Mouse (Mus musculus): ENCODE results near the gene Fgd4. TPM values are rescaled to one million over a fixed set of nuclear protein-coding genes. Genes with fewer than 3 reads are reported as not detected.
A peak's percentile ranks its signal among the peaks of the same experiment; 100 is the strongest.

Fgd4 gene
- polyA plus RNA-seq, 1 experiment from 2014 or later: 6.9 TPM

GRCm38 (mm10) chr16:16584409-16585032, 15.8 kb downstream of the Fgd4 start:
- Histone ChIP-seq H3K4me3 (ENCODE audit: low read depth, low read length) (no peak overlapping the region), H3K4me1 (replicated peaks; ENCODE audit: control insufficient read depth, insufficient read depth, low read length) (no peaks in the 10 kb centered on the region), H3K36me3 (ENCODE audit: control insufficient read depth, insufficient read depth) (no peaks in the 10 kb centered on the region), H3K27ac (ENCODE audit: low read depth, low read length) (no peak overlapping the region), H3K9me3 (ENCODE audit: control insufficient read depth) (no peaks in the 10 kb centered on the region), H3K27me3 (replicated peaks; ENCODE audit: control insufficient read depth, insufficient read depth, low read length) (no peaks in the 10 kb centered on the region), H3K9ac (ENCODE audit: low read depth, low read length) (no peak overlapping the region), H3K4me2 (replicated peaks; ENCODE audit: low read depth) (no peak overlapping the region)
- ATAC-seq: peak; percentile 38; the same call in 1 of the 2 replicates
- WGBS: 68% methylated on average over 4 of the region's 4 CpGs
- TF ChIP-seq CTCF (IDR thresholded peaks at IDR 0.05; ENCODE audit: low read depth): peak; percentile 94

- H3K9me3 ChIP-seq (ENCODE audit: control insufficient read depth): no peaks in the 10 kb centered on the region
- H3K36me3 ChIP-seq (ENCODE audit: control insufficient read depth, insufficient read depth): no peaks in the 10 kb centered on the region
- H3K4me3 ChIP-seq (ENCODE audit: low read depth, low read length): no peak overlapping the region
- H3K27ac ChIP-seq (ENCODE audit: low read depth, low read length): no peak overlapping the region
- H3K4me1 ChIP-seq (replicated peaks; ENCODE audit: control insufficient read depth, insufficient read depth, low read length): no peaks in the 10 kb centered on the region
- no peak for ATAC-seq
- H3K9ac ChIP-seq (ENCODE audit: low read depth, low read length): no peak overlapping the region
- no peaks in the 10 kb centered on the region for H3K27me3 ChIP-seq (replicated peaks; ENCODE audit: control insufficient read depth, insufficient read depth, low read length)
- H3K4me2 ChIP-seq (replicated peaks; ENCODE audit: low read depth): no peak overlapping the region
- no peak for TF ChIP-seq CTCF (IDR thresholded peaks at IDR 0.05; ENCODE audit: low read depth)
Measured at GRCm38 (mm10) chr16:16576556-16576955, 23.8 kb downstream of the Fgd4 start.

DNA sequence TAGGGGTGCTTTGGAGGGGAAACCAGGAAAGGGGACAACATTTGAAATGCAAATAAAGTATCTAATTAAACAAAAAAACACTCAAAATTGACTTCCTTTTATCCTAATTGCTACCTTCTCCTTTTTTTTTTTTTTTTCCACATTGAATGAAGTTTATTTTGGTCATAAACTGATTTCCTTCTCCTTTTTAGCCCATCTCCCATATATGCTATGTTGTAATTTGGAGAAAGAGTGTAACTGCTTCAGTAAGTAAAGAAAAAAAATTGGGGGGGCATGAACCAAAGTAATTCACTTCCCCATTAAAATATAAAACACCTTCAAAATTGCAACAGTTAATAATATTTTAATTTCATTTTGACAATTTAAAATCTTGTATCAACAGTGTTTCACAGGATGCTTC, 25.8 kb downstream of the Fgd4 start:
- no peak for ATAC-seq
- TF ChIP-seq CTCF (IDR thresholded peaks at IDR 0.05; ENCODE audit: low read depth): no peak
- H3K27me3 ChIP-seq (replicated peaks; ENCODE audit: control insufficient read depth, insufficient read depth, low read length): no peaks in the 10 kb centered on the region
- H3K36me3 ChIP-seq (ENCODE audit: control insufficient read depth, insufficient read depth): no peaks in the 10 kb centered on the region
- H3K9me3 ChIP-seq (ENCODE audit: control insufficient read depth): no peaks in the 10 kb centered on the region
- H3K27ac ChIP-seq (ENCODE audit: low read depth, low read length): no peak overlapping the region
- H3K9ac ChIP-seq (ENCODE audit: low read depth, low read length): no peak overlapping the region
- H3K4me2 ChIP-seq (replicated peaks; ENCODE audit: low read depth): no peak overlapping the region
- H3K4me1 ChIP-seq (replicated peaks; ENCODE audit: control insufficient read depth, insufficient read depth, low read length): no peaks in the 10 kb centered on the region
- H3K4me3 ChIP-seq (ENCODE audit: low read depth, low read length): no peak overlapping the region

GRCm38 (mm10) chr16:16573167-16573566, 27.2 kb downstream of the Fgd4 start:
- Histone ChIP-seq H3K36me3 (ENCODE audit: control insufficient read depth, insufficient read depth) (no peaks in the 10 kb centered on the region), H3K27me3 (replicated peaks; ENCODE audit: control insufficient read depth, insufficient read depth, low read length) (no peaks in the 10 kb centered on the region), H3K27ac (ENCODE audit: low read depth, low read length) (no peak overlapping the region), H3K4me3 (ENCODE audit: low read depth, low read length) (no peak overlapping the region), H3K9me3 (ENCODE audit: control insufficient read depth) (no peaks in the 10 kb centered on the region), H3K4me1 (replicated peaks; ENCODE audit: control insufficient read depth, insufficient read depth, low read length) (no peaks in the 10 kb centered on the region), H3K9ac (ENCODE audit: low read depth, low read length) (no peak overlapping the region), H3K4me2 (replicated peaks; ENCODE audit: low read depth) (no peak overlapping the region)
- WGBS: 88% methylated on average over 1 of the region's 1 CpGs
- no peak for ATAC-seq
- TF ChIP-seq CTCF (IDR thresholded peaks at IDR 0.05; ENCODE audit: low read depth): no peak

DNA sequence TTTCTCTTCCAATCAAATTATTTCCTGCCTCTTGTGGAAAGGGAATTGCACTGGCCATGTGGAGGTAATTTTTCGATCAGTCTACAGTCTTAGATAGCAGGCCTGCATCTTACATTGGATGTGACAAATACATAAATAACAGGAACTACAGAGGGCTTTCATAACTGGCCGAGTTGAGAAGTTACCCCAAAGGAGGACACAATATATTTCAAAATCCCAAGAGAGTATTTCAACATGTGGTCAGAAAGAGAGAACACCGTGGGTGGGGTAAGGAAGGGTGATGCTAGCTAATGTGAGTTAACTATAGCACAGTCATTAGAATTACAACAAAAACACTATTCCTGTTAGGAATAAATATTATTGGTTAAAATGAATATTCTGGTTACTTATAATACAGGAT, 29.0 kb downstream of the Fgd4 start:
- Histone ChIP-seq H3K27me3 (replicated peaks; ENCODE audit: control insufficient read depth, insufficient read depth, low read length) (no peaks in the 10 kb centered on the region), H3K4me3 (ENCODE audit: low read depth, low read length) (no peak overlapping the region), H3K27ac (ENCODE audit: low read depth, low read length) (no peak overlapping the region), H3K36me3 (ENCODE audit: control insufficient read depth, insufficient read depth) (no peaks in the 10 kb centered on the region), H3K9me3 (ENCODE audit: control insufficient read depth) (no peaks in the 10 kb centered on the region), H3K9ac (ENCODE audit: low read depth, low read length) (no peak overlapping the region), H3K4me2 (replicated peaks; ENCODE audit: low read depth) (no peak overlapping the region), H3K4me1 (replicated peaks; ENCODE audit: control insufficient read depth, insufficient read depth, low read length) (no peaks in the 10 kb centered on the region)
- no peak for ATAC-seq
- WGBS: 75% methylated on average over 3 of the region's 3 CpGs
- no peak for TF ChIP-seq CTCF (IDR thresholded peaks at IDR 0.05; ENCODE audit: low read depth)

- 0 out of 2 replicates have a peak, but pooled peaks cover 3% of the 10 kb centered on the region for H3K4me1 ChIP-seq (replicated peaks; ENCODE audit: control insufficient read depth, insufficient read depth, low read length)
- H3K9me3 ChIP-seq (ENCODE audit: control insufficient read depth): no peaks in the 10 kb centered on the region
- no peak overlapping the region for H3K4me3 ChIP-seq (ENCODE audit: low read depth, low read length)
- 0 out of 2 replicates have a peak overlapping the region, but pooled peaks have one; percentile 7 for H3K9ac ChIP-seq (ENCODE audit: low read depth, low read length)
- ATAC-seq: no peak
- H3K27ac ChIP-seq (ENCODE audit: low read depth, low read length): peak overlapping the region; percentile 70
- 45% methylated on average over 1 of the region's 1 CpGs for WGBS
- no peaks in the 10 kb centered on the region for H3K36me3 ChIP-seq (ENCODE audit: control insufficient read depth, insufficient read depth)
- no peak overlapping the region for H3K4me2 ChIP-seq (replicated peaks; ENCODE audit: low read depth)
- TF ChIP-seq CTCF (IDR thresholded peaks at IDR 0.05; ENCODE audit: low read depth): no peak
- H3K27me3 ChIP-seq (replicated peaks; ENCODE audit: control insufficient read depth, insufficient read depth, low read length): no peaks in the 10 kb centered on the region
Measured at GRCm38 (mm10) chr16:16566786-16567185, 33.6 kb downstream of the Fgd4 start.

All from intestine, postnatal 0 days (tissue).